Mouse (Mus musculus): ENCODE measurements around the gene Plekhg1. TPM values are rescaled to one million over a fixed set of nuclear protein-coding genes. Genes with fewer than 3 reads are reported as not detected.

The Plekhg1 gene
- polyA plus RNA-seq, 1 experiment from 2014 or later = 16.2 TPM

GRCm38 (mm10) chr10:4002711-4003110 lies 262.5 kb downstream of the Plekhg1 start:
- Histone ChIP-seq H3K4me1 (ENCODE audit: control insufficient read depth, insufficient read depth, low read length) (no peaks in the 10 kb centered on the region), H3K4me3 (ENCODE audit: low read depth, low read length) (no peak overlapping the region), H3K36me3 (replicated peaks; ENCODE audit: control insufficient read depth, insufficient read depth, low read depth, low read length) (no peaks in the 10 kb centered on the region), H3K9me3 (replicated peaks; ENCODE audit: control insufficient read depth, low read length) (no peaks in the 10 kb centered on the region), H3K9ac (replicated peaks; ENCODE audit: low read length) (no peak overlapping the region), H3K27me3 (ENCODE audit: control insufficient read depth, insufficient read depth, low read length) (no peaks in the 10 kb centered on the region), H3K4me2 (ENCODE audit: low read depth, low read length) (no peak overlapping the region), H3K27ac (replicated peaks; ENCODE audit: low read depth, low read length) (no peak overlapping the region)
- DNase-seq (ENCODE audit: low spot score) = no peak
- ATAC-seq (replicated peaks; ENCODE audit: insufficient number of reproducible peaks, low FRiP score, low TSS enrichment, low read depth) = no peak
- WGBS = 90% methylated on average over 5 of the region's 5 CpGs

GRCm38 (mm10) chr10:4005191-4005590 lies 265.0 kb downstream of the Plekhg1 start:
- Histone ChIP-seq H3K4me3 (ENCODE audit: low read depth, low read length) (no peak overlapping the region), H3K36me3 (replicated peaks; ENCODE audit: control insufficient read depth, insufficient read depth, low read depth, low read length) (no peaks in the 10 kb centered on the region), H3K9ac (replicated peaks; ENCODE audit: low read length) (no peak overlapping the region), H3K4me2 (ENCODE audit: low read depth, low read length) (no peak overlapping the region), H3K4me1 (ENCODE audit: control insufficient read depth, insufficient read depth, low read length) (no peaks in the 10 kb centered on the region), H3K27ac (replicated peaks; ENCODE audit: low read depth, low read length) (no peak overlapping the region), H3K27me3 (ENCODE audit: control insufficient read depth, insufficient read depth, low read length) (no peaks in the 10 kb centered on the region), H3K9me3 (replicated peaks; ENCODE audit: control insufficient read depth, low read length) (no peaks in the 10 kb centered on the region)
- ATAC-seq (replicated peaks; ENCODE audit: insufficient number of reproducible peaks, low FRiP score, low TSS enrichment, low read depth) (no peak), DNase-seq (ENCODE audit: low spot score) (no peak)
- 83% methylated on average over 7 of the region's 7 CpGs for WGBS

GRCm38 (mm10) chr10:4006296-4007015 lies 266.3 kb downstream of the Plekhg1 start:
- WGBS = 70% methylated on average over 7 of the region's 7 CpGs
- peak; percentile 1 for DNase-seq (ENCODE audit: low spot score)
- Histone ChIP-seq H3K4me2 (ENCODE audit: low read depth, low read length) (no peak overlapping the region), H3K9me3 (replicated peaks; ENCODE audit: control insufficient read depth, low read length) (no peaks in the 10 kb centered on the region), H3K4me1 (ENCODE audit: control insufficient read depth, insufficient read depth, low read length) (no peaks in the 10 kb centered on the region), H3K4me3 (ENCODE audit: low read depth, low read length) (no peak overlapping the region), H3K27ac (replicated peaks; ENCODE audit: low read depth, low read length) (no peak overlapping the region), H3K27me3 (ENCODE audit: control insufficient read depth, insufficient read depth, low read length) (no peaks in the 10 kb centered on the region), H3K36me3 (replicated peaks; ENCODE audit: control insufficient read depth, insufficient read depth, low read depth, low read length) (no peaks in the 10 kb centered on the region), H3K9ac (replicated peaks; ENCODE audit: low read length) (no peak overlapping the region)
- no peak for ATAC-seq (replicated peaks; ENCODE audit: insufficient number of reproducible peaks, low FRiP score, low TSS enrichment, low read depth)

Other genes with a start within 250 kb of the Plekhg1 start
- not detected in 2 replicates for gene Iyd, start 200.1 kb upstream of the Plekhg1 start, polyA plus RNA-seq (2014; fragmentation: Nextera tagmentation; extraction: Ambion mirVana)
- gene Mthfd1l, start 232.8 kb downstream of the Plekhg1 start, polyA plus RNA-seq (2014; fragmentation: Nextera tagmentation; extraction: Ambion mirVana) = 13.6 and 15.3 TPM in 2 replicates

All from embryonic facial prominence, embryonic 11.5 days (tissue).